Mouse (Mus musculus) lung, embryonic 14.5 days (tissue): ENCODE measurements around the gene Olfr985. TPM values are rescaled to one million over a fixed set of nuclear protein-coding genes. Genes with fewer than 3 reads are reported as not detected.

Source experiments
- ATAC-seq: fragments of 200-750 bp; cut with Nextera tagmentation; 2 replicates; pipeline ENCODE4 v1.8.0; 2017; ENCODE audit warnings: mild to moderate bottlenecking, moderate TSS enrichment, moderate library complexity; ENCODE audit not compliant: insufficient read depth
- DNase-seq: peaks from one replicate; pipeline ENCODE4 v3.0.0-alpha.2; 2015
- H3K27ac ChIP-seq: fragments of 300-500 bp; sonication (generic); 2 replicates; pipeline ENCODE4 v1.5.1; 2014; ENCODE audit warnings: low read depth, mild to moderate bottlenecking, moderate library complexity
- H3K27me3 ChIP-seq: fragments of 300-500 bp; sonication (generic); 2 replicates; pipeline ENCODE4 v1.6.1; 2014; ENCODE audit warnings: low read length, control low read depth; ENCODE audit not compliant: insufficient read depth
- H3K36me3 ChIP-seq: fragments of 300-500 bp; sonication (generic); 2 replicates; pipeline ENCODE4 v1.6.1; 2014; ENCODE audit warnings: control low read depth; ENCODE audit not compliant: insufficient read depth
- H3K4me1 ChIP-seq: fragments of 300-500 bp; sonication (generic); 2 replicates; pipeline ENCODE4 v1.6.1; 2014; ENCODE audit warnings: antibody characterized with exemption, control low read depth; ENCODE audit not compliant: insufficient read depth
- H3K4me2 ChIP-seq: fragments of 300-500 bp; sonication (generic); 2 replicates; pipeline ENCODE4 v1.6.1; 2014; ENCODE audit warnings: mild to moderate bottlenecking
- H3K4me3 ChIP-seq: fragments of 300-500 bp; sonication (generic); 2 replicates; pipeline ENCODE4 v1.5.1; 2014; ENCODE audit warnings: low read depth, low read length
- H3K9ac ChIP-seq: fragments of 300-500 bp; sonication (generic); 2 replicates; pipeline ENCODE4 v1.6.1; 2014
- H3K9me3 ChIP-seq: fragments of 300-500 bp; sonication (generic); 2 replicates; pipeline ENCODE4 v1.6.1; 2016; ENCODE audit warnings: low read depth, low read length, control low read depth
- CTCF ChIP-seq: IDR thresholded peaks from 2 replicates; pipeline ENCODE4 v1.5.1; 2016; ENCODE audit warnings: antibody characterized with exemption, low read depth
- WGBS: fragments of 180-500 bp; shearing (Covaris S2); extraction: QIAGEN DNeasy Blood & Tissue Kit; methylation state at CpG from one replicate; pipeline ENCODE4 v1.1.7; 2014; 5-methylcytosine and 5-hydroxymethylcytosine counted together
- polyA plus RNA-seq: library from polyadenylated mRNA; unstranded; fragments of >200 nt; fragmentation: Nextera tagmentation; extraction: Ambion mirVana; gene quantifications from 2 replicates; pipeline ENCODE4 v1.2.1, GENCODE M21; 2014

Gene Olfr985
- polyA plus RNA-seq, 1 experiment from 2014 or later: not detected

GRCm38 (mm10) chr9:40130556-40130955 lies 572 bp upstream of the Olfr985 start:
- no peak overlapping the region for H3K9ac ChIP-seq
- H3K4me2 ChIP-seq: no peak overlapping the region
- ATAC-seq (no peak), DNase-seq (no peak)
- no peak overlapping the region for H3K4me3 ChIP-seq
- H3K36me3 ChIP-seq: no peaks in the 10 kb centered on the region
- TF ChIP-seq CTCF: no peak
- 74% methylated on average over 1 of the region's 1 CpGs for WGBS
- no peaks in the 10 kb centered on the region for H3K9me3 ChIP-seq
- no peaks in the 10 kb centered on the region for H3K27me3 ChIP-seq
- H3K27ac ChIP-seq: no peak overlapping the region
- no peaks in the 10 kb centered on the region for H3K4me1 ChIP-seq

- DNase-seq: peak; percentile 38
- Histone ChIP-seq H3K27ac (no peak overlapping the region), H3K36me3 (no peaks in the 10 kb centered on the region), H3K4me2 (peak overlapping the region; percentile 21; the same call in 1 of the 2 replicates), H3K9me3 (no peaks in the 10 kb centered on the region), H3K4me3 (no peak overlapping the region), H3K9ac (no peak overlapping the region), H3K27me3 (no peaks in the 10 kb centered on the region), H3K4me1 (no peaks in the 10 kb centered on the region)
- WGBS: 62% methylated on average over 5 of the region's 5 CpGs
- no peak for TF ChIP-seq CTCF
- ATAC-seq: no peak
These were observed 12.7 kb downstream of the Olfr985 start for GRCm38 (mm10) chr9:40117287-40117659.

GRCm38 (mm10) chr9:40116645-40117286 lies 13.2 kb downstream of the Olfr985 start:
- Histone ChIP-seq H3K4me2 (peak overlapping the region; percentile 21; the same call in 1 of the 2 replicates), H3K27ac (no peak overlapping the region), H3K36me3 (no peaks in the 10 kb centered on the region), H3K4me3 (no peak overlapping the region), H3K9me3 (no peaks in the 10 kb centered on the region), H3K9ac (no peak overlapping the region), H3K4me1 (no peaks in the 10 kb centered on the region), H3K27me3 (no peaks in the 10 kb centered on the region)
- ATAC-seq (peak; percentile 74), DNase-seq (peak; percentile 53)
- no peak for TF ChIP-seq CTCF
- 31% methylated on average over 10 of the region's 10 CpGs for WGBS

DNA sequence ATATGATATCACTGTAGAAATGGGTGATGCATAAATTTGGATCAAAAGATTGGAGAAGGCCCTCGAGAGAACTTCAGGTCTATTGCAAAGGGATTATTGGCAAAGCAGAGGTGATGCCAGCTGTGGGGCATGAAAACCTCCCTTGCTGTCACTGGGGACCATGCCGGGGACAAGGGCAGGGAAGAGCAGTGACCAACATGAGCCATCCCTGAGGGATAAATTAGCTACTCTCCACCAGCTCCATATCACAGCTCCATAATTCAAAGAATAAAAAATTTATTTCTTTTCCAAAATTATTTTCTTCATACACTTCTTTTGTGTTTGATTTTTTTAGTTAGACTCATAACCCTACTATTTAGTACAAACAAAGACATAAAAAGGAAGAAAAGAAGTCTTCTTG lies 15.9 kb downstream of the Olfr985 start, which contains the start of gene Olfr984:
Olfr984 (minus strand) TSS at position 101 of the 400 bp plus-strand sequence.
- Histone ChIP-seq H3K4me1 (no peaks in the 10 kb centered on the region), H3K9ac (no peak within 1 kb of the TSS), H3K27me3 (no peaks in the 10 kb centered on the region), H3K4me2 (no peak within 1 kb of the TSS), H3K4me3 (no peak within 1 kb of the TSS), H3K9me3 (no peaks in the 10 kb centered on the region), H3K36me3 (no peaks in the 10 kb centered on the region), H3K27ac (no peak within 1 kb of the TSS)
- no peak for TF ChIP-seq CTCF
- ATAC-seq: no peak
- DNase-seq: no peak
- 84% methylated on average over 2 of the region's 2 CpGs for WGBS

DNA sequence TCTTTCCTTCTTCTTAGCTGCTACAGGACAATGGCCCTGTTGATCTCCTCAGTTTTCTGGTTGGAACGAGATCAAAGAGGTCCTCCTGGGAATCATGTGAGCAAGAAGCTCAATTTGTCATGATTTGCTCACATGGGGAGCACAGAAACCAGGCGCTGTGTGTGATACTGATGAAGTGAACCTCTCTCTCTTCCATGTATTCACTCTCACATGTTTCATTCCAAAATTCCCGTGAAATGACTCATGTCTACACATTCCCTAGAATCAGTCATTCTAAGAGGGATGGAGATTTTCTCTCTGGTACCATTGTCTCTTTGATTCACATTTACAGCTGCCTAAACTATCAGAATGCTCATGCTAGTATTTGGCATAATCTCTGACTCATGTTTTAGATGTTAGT lies 35.2 kb downstream of the Olfr985 start:
- Histone ChIP-seq H3K36me3 (no peaks in the 10 kb centered on the region), H3K9ac (no peak overlapping the region), H3K4me2 (no peak overlapping the region), H3K9me3 (no peaks in the 10 kb centered on the region), H3K4me3 (no peak overlapping the region), H3K4me1 (no peaks in the 10 kb centered on the region), H3K27me3 (no peaks in the 10 kb centered on the region), H3K27ac (no peak overlapping the region)
- WGBS: 56% methylated on average over 3 of the region's 3 CpGs
- no peak for TF ChIP-seq CTCF
- ATAC-seq (no peak), DNase-seq (no peak)

GRCm38 (mm10) chr9:40093495-40093894 lies 36.5 kb downstream of the Olfr985 start, which contains the start of gene Olfr983:
Olfr983 (minus strand) TSS chr9:40093595.
- TF ChIP-seq CTCF: no peak
- H3K27ac ChIP-seq: no peak within 1 kb of the TSS
- DNase-seq (no peak), ATAC-seq (no peak)
- H3K36me3 ChIP-seq: no peaks in the 10 kb centered on the region
- no peaks in the 10 kb centered on the region for H3K27me3 ChIP-seq
- H3K9ac ChIP-seq: no peak within 1 kb of the TSS
- H3K4me3 ChIP-seq: no peak within 1 kb of the TSS
- no peaks in the 10 kb centered on the region for H3K9me3 ChIP-seq
- 72% methylated on average over 2 of the region's 2 CpGs for WGBS
- no peaks in the 10 kb centered on the region for H3K4me1 ChIP-seq
- H3K4me2 ChIP-seq: no peak within 1 kb of the TSS

Other genes starting within 250 kb of the Olfr985 start
- not detected in 2 replicates for gene Olfr229, start 222.8 kb downstream of the Olfr985 start, polyA plus RNA-seq
- not detected in 2 replicates for gene Olfr974, start 192.7 kb downstream of the Olfr985 start, polyA plus RNA-seq
- gene Olfr975, start 178.1 kb downstream of the Olfr985 start, polyA plus RNA-seq: not detected in 2 replicates
- gene Olfr976, start 169.1 kb downstream of the Olfr985 start, polyA plus RNA-seq: not detected in 2 replicates
- gene Olfr978, start 138.1 kb downstream of the Olfr985 start, polyA plus RNA-seq: not detected in 2 replicates
- not detected in 2 replicates for gene Olfr979, start 126.7 kb downstream of the Olfr985 start, polyA plus RNA-seq
- not detected in 2 replicates for gene Olfr980, start 120.6 kb downstream of the Olfr985 start, polyA plus RNA-seq
- gene Olfr981, start 108.7 kb downstream of the Olfr985 start, polyA plus RNA-seq: not detected in 2 replicates
- gene Olfr982, start 56.4 kb downstream of the Olfr985 start, polyA plus RNA-seq: not detected in 2 replicates
- not detected in 2 replicates for gene Olfr983, start 36.6 kb downstream of the Olfr985 start, polyA plus RNA-seq
- gene Olfr984, start 16.0 kb downstream of the Olfr985 start, polyA plus RNA-seq: not detected in 2 replicates
- not detected in 2 replicates for gene Tmem225, start 17.9 kb upstream of the Olfr985 start, polyA plus RNA-seq
- not detected in 2 replicates for gene Olfr986, start 50.7 kb upstream of the Olfr985 start, polyA plus RNA-seq
- 5.0 and 6.0 TPM in 2 replicates for gene Zfp202, start 62.1 kb upstream of the Olfr985 start, polyA plus RNA-seq
- 2.9 and 4.4 TPM in 2 replicates for gene Scn3b, start 139.0 kb upstream of the Olfr985 start, polyA plus RNA-seq